Mouse (Mus musculus) ovary, adult 18-20 months (tissue): ENCODE results near the gene Vps51.

Experiments used
- DNase-seq: peaks from one replicate; pipeline ENCODE4 v3.0.0; 2022; ENCODE audit warnings: low spot score, mixed read lengths

The Vps51 gene

DNA sequence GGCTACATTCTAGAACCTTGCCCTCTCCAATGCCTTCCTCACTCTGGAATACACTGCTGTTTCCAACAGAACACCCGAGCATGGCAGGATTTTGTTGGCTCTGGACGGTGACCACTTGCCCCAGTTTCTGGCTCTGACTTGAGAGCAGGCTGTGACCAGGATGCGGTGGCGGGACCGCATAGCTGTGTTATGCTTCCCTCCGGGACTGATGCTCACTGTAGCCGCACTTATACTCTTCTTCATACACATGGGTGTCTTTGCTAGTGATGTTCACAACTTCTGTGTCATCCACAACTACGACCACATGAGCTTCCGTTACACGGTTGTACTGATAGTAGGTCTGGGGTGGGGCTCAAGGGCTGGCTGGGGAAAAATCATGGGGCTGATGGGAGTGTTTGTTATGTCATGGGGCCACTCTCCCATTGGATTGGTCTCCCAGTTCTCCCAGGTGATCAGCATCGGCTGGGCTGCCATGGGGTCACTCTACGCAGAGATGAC is 3.0 kb upstream of the Vps51 start, which contains the start of gene Tmem262:
Gene Tmem262, plus strand, starts transcription at position 51 of the 498 bp plus-strand sequence.
- no peak for DNase-seq

DNA sequence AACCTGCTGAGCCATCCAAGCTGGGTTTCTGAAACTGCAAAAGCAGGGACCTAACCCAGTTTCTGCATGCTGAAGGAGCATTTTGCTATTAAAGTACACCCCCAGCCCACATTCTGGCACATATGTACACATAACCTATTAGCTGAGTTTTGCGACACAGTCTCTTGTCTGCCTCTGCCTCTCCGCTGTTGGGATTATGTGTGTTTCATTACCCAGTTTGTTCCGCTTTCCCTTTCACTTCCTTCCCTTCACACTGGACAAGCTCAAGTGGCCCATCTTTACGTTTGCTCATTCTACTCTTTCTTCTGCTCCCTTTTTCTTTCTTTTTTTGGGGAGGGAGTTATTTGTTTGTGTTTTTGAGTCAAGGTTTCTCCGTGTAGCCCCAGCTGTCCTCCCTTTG is 3.1 kb downstream of the Vps51 start:
- no peak for DNase-seq

- DNase-seq, result no peak
Measured at GRCm38 (mm10) chr19:6071261-6071660, 5.8 kb downstream of the Vps51 start.

GRCm38 (mm10) chr19:6070571-6071250 is 6.3 kb downstream of the Vps51 start:
- no peak for DNase-seq

DNA sequence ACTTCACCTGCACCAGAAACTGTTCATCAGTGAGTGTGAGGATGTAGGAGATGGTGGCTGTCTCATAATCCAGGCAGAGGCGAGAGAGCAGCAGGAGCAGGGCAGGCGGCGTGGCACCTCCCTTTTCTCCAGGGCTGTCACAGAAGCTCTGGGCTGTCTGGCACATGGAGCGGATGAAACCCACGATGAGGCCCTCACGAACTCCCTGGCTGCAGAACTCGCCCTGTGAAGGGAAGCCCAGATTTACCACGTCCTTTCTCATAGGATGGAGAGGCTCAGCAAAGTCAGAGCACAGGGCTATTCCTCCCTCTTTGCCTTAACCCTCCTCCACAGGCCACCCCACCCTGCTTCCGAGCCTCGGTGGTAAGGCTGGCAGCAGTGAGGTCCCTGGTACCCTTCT is 7.2 kb downstream of the Vps51 start:
- no peak for DNase-seq

DNA sequence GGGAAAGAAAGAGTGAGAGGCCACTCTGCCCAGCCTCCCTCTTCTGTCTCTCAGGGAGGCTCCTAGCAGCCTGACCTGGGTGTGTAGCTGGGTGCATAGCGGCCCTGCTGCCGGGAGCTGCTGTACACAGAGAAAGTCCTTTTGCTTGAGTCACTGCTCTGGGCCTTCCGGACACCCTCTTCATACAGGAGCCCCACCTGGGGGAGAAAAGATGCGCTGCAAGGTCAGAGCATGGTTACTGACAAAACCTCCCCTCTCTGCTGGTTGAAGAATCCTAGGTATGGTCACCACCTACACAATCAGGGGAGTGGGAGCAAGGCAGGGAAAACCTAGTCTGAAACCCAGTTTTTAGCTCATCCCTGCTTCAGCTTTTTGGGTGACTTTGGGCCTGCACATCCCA is 8.1 kb downstream of the Vps51 start:
- DNase-seq, result no peak

- peak; percentile 91 for DNase-seq
Measured at GRCm38 (mm10) chr19:6067724-6068415, 9.2 kb downstream of the Vps51 start, which contains the start of gene Tm7sf2. TSS of gene Tm7sf2 (minus strand) at chr19:6068373.

DNA sequence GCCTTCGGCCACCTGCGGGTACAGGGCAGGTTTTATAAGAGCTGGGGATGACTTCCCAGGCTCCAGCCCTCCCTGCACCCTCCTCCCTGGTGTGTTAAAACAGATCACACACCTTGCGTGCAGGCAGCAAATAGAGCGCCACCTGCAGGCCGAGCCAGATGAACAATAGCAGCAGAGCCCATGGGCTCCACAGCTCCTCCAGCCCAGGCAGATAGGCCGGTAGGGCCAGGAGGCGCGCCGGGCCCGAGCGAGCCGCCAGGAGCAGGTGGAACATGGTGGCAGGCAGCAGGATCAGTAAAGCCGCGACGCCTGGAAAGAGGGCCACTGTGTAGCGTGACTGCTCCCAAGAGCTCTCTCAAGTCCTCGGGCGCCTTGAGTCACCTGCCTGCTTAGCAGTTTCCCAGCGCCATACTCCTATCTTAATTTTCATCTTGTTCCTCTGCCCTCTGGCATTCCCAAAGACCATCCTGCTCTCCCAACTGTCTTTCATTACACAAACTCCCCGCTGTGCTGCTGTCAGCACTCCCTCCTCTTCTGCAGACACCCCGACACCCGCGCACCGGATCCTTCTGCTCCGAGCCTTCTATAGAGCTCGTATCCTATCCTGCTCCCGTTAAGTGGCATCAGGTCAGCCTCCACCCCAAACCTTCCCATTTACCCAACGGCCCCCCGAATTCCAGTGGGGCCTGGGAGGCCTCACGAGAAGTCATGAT is 9.9 kb downstream of the Vps51 start:
- peak; percentile 52 for DNase-seq

- DNase-seq, result no peak
Measured at GRCm38 (mm10) chr19:6066571-6066970, 10.5 kb downstream of the Vps51 start.

- DNase-seq, result no peak
Measured at GRCm38 (mm10) chr19:6063081-6063480, 13.9 kb downstream of the Vps51 start.

GRCm38 (mm10) chr19:6062418-6062817 is 14.6 kb downstream of the Vps51 start:
- DNase-seq, result no peak

GRCm38 (mm10) chr19:6061641-6062302 is 15.3 kb downstream of the Vps51 start:
- DNase-seq, result no peak

DNA sequence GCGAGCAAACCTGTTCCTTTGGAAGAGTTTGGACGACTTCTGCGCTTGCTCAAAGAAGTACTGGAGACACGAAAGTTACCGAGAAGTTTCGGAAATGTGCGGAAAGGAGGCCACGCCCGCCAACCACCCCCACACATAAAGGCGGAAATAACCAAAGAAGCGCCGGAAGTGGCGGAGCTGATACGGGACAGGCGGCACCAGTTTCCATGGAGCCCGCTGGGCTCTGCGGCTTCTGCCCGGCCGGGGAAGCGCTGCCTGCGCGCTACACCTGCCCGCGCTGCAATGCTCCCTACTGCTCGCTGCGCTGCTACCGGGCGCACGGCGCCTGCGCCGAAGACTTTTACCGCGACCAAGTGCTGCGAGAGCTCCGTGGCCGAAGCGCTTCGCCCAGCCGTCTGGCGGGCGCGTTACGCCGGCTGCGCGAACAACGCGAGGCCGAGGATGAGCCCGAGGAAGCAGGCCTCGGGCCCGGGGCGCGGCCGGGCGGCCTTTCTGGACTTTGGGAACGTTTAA is 16.0 kb downstream of the Vps51 start, which contains the start of gene Znhit2:
Gene Znhit2, plus strand, starts transcription at position 172 of the 513 bp plus-strand sequence.
- DNase-seq, result peak; percentile 91

DNA sequence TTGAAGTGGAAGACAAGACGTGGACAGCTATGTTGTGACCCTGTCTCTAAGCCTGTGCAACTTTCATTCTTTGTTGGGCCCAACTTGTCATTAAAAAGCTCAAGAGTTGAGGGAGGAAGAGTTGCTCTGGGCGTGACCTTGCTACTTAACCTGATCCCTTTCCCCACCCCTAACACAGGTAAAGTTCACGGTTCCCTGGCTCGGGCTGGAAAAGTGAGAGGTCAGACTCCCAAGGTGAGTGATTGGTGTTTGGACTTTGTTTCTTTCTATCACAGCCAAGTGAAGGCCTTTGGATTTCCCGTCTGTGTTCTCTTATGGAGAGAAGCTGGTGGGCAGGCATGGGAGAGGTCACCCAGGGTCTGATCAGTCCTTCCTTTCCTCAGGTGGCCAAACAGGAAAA is 18.1 kb downstream of the Vps51 start:
- DNase-seq, result no peak

DNA sequence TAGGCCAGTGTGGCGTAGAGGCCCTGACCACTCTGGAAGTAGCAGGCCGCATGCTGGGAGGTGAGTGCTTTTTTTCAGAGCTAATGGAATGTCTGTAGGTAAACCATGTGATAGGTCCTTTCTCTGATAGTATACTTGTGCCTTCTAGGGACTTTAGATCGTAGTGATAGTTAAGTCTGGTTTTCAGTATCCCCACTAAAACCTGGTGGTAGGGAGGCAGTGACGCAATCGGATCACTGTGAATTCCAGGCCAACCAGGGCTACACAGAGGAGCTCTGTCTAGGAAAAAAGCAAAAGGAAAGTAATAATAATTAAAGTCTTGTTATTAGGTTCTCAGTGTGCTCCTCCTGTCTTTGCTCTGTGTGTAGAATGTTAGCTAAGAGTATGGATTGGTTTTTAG is 18.5 kb downstream of the Vps51 start:
- no peak for DNase-seq

- peak; percentile 98 for DNase-seq
Measured at GRCm38 (mm10) chr19:6057313-6058096, 19.5 kb downstream of the Vps51 start, which contains the start of the genes Mrpl49 and Fau. TSS of gene Mrpl49 (minus strand) at chr19:6057785. TSS of gene Fau (plus strand) at chr19:6057844.

GRCm38 (mm10) chr19:6056696-6057095 is 20.3 kb downstream of the Vps51 start:
- no peak for DNase-seq

DNA sequence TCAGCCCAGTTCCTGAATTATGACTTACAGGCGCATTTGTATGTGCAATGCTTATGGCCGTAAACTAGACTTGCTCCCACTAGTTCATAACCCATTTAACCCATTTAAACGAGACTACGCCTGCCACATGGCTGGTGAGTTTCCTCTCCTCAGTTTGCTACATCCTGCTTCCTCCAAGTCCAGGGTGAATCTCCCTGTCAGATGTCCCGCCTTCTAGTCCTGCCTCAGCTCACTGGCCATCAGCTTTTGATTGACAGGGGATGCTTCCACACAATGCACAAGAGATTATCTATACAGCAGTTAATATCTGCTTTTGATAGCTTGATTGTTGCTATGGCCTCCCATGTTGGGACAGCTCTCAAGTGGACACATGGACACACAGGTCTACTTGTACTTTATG is 22.7 kb downstream of the Vps51 start:
- DNase-seq, result no peak

DNA sequence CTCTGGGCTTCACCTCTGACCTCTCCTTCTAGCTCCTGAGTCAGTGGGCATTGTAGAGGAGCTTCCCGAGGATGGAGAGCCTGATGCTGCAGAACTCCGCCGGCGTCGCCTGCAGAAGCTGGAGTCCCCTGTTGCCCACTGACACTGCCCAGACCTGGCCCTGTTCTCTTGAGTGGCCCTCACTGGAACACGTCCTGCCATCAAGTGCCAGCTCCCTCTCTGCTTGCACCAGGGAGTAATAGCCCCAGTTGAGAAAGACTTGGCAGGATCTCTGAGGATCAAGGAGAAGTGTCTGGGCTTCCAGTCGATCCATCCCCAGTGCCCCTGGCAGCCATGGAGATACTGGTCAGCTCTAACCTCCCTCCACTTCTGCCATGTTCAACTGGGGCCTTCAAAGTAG is 24.5 kb downstream of the Vps51 start:
- no peak for DNase-seq

DNA sequence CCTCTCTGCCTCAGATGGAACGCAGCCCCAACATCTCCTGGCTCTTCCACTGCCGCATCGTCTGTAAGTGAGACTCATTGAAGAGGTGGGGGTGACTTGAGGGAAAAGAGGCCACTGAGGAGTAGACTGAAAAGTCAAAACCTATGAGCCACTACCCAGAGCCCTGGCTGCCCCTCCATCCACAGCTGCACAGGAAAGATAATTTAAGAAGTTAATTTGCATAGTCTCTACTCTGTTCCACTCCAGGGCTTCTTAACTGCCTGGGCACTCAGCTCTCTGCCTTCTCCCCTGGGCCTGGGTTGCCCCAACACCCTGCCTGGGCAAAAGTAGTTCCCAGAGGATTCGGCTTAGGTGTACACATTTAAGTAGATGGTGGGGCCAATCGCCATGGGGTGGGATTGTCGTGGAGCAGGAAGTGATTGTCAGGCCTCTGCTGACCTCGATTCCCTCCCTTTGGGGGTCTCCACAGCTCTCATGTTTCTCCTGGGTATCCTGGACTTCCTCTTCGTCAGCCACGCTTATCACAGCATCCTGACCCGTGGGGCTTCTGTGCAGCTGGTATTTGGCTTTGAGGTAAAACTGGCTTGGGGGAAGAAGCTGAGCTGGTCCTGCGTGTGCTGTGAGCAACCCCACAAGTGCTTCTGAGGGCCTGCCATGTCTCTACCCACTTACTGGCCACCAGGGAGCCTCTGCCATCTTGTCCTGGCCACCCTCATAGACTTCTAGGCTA is 28.2 kb downstream of the Vps51 start:
- DNase-seq, result no peak

DNA sequence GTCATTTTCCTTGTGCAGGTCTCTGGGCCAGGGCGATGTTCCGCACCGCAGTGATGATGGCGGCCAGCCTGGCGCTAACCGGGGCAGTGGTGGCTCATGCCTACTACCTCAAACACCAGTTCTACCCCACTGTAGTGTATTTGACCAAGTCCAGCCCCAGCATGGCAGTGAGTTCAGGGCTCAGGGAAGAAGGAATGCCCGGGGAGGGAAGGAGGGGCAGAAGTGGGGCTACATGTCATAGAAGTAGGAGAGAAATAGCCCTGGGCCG is 29.2 kb downstream of the Vps51 start:
- no peak for DNase-seq
